Mouse (Mus musculus) stomach, postnatal 0 days (tissue): ENCODE measurements around the gene Myog. TPM values are rescaled to one million over a fixed set of nuclear protein-coding genes. Genes with fewer than 3 reads are reported as not detected.
A peak's percentile ranks its signal among the peaks of the same experiment; 100 is the strongest.
"Not testable (repeated sequence)": the region's sequence is repeated elsewhere in the genome, so short reads cannot be mapped to it uniquely, and the experiment has no call there.

ENCODE experiments used
- ATAC-seq: fragments of 200-750 bp; cut with Nextera tagmentation; 2 replicates; pipeline ENCODE4 v1.8.0; 2017; ENCODE audit not compliant: low FRiP score, low TSS enrichment
- DNase-seq: peaks from one replicate; pipeline ENCODE4 v3.0.0-alpha.2; 2016; ENCODE audit warnings: low spot score
- H3K27ac ChIP-seq: fragments of 300-500 bp; sonication (generic); replicated peaks from 2 replicates; pipeline ENCODE4 v1.5.1; 2014; ENCODE audit warnings: mild to moderate bottlenecking, control low read depth
- H3K27me3 ChIP-seq: fragments of 300-500 bp; sonication (generic); 2 replicates; pipeline ENCODE4 v1.6.1; 2014; ENCODE audit warnings: low read length; ENCODE audit not compliant: control insufficient read depth, insufficient read depth
- H3K36me3 ChIP-seq: fragments of 300-500 bp; sonication (generic); 2 replicates; pipeline ENCODE4 v1.6.1; 2014; ENCODE audit warnings: low read length, mixed read lengths; ENCODE audit not compliant: control insufficient read depth, insufficient read depth
- H3K4me1 ChIP-seq: fragments of 300-500 bp; sonication (generic); replicated peaks from 2 replicates; pipeline ENCODE4 v1.6.1; 2014; ENCODE audit warnings: antibody characterized with exemption; ENCODE audit not compliant: control insufficient read depth, insufficient read depth
- H3K4me2 ChIP-seq: fragments of 300-500 bp; sonication (generic); replicated peaks from 2 replicates; pipeline ENCODE4 v1.6.1; 2014; ENCODE audit warnings: low read depth, mild to moderate bottlenecking, control low read depth, moderate library complexity
- H3K4me3 ChIP-seq: fragments of 300-500 bp; sonication (generic); 2 replicates; pipeline ENCODE4 v1.5.1; 2014; ENCODE audit warnings: low read depth, low read length, control low read depth
- H3K9ac ChIP-seq: fragments of 300-500 bp; sonication (generic); 2 replicates; pipeline ENCODE4 v1.6.1; 2014; ENCODE audit warnings: mild to moderate bottlenecking, low read length, control low read depth, mixed read lengths
- H3K9me3 ChIP-seq: fragments of 300-500 bp; sonication (generic); 2 replicates; pipeline ENCODE4 v1.6.1; 2016; ENCODE audit warnings: low read length; ENCODE audit not compliant: control insufficient read depth
- CTCF ChIP-seq: IDR thresholded peaks from 2 replicates; pipeline ENCODE4 v1.5.1; 2016; ENCODE audit warnings: antibody characterized with exemption, low read depth, mild to moderate bottlenecking, moderate library complexity
- EP300 ChIP-seq: optimal IDR thresholded peaks from 2 replicates; pipeline ENCODE3; 2016; ENCODE audit warnings: antibody characterized with exemption
- WGBS: fragments of 180-500 bp; shearing (Covaris S2); extraction: QIAGEN DNeasy Blood & Tissue Kit; methylation state at CpG from one replicate; pipeline ENCODE4 v1.1.7; 2014; 5-methylcytosine and 5-hydroxymethylcytosine counted together
- polyA plus RNA-seq: library from polyadenylated mRNA; unstranded; fragments of >200 nt; fragmentation: Nextera tagmentation; extraction: Ambion mirVana; gene quantifications from 2 replicates; pipeline ENCODE4 v1.2.1, GENCODE M21; 2015

Myog gene
- polyA plus RNA-seq, 1 experiment from 2014 or later, result 2.7 TPM

DNA sequence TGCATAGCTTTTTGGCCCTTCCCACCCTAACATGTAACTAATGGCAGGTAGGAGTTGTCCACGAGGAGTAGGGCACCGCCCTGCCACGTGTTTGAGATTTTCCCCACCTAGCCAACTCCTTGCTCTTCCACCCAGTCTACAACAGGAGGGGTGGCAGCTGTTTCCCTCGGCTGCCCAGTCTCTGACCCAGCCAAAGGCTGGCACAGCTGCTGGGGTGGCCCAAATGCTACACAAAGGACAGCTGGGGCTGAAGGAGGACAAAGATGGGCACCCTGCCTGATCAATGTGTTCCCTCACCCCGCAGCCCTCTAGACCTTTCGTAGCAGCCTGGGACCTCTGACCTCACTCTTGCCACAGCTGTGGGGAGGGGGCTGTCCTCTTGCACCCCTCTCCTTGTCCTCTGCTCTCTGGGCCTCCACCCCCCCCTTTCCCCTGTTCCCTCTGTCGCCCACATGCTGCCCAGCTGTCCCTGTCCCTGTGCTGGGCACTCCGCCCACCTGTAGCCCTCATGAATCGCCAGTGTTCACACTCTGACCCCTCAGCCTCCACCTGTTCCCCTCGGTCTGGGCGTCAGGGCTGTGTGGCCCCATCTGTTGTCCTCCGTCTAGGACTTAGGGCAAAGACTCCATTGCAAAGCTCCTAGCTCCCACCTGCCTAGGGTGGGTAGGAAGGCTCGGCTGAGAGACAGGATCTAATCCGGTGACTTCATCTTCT, 44.6 kb upstream of the Myog start:
- Histone ChIP-seq H3K36me3 (no peaks in the 10 kb centered on the region), H3K4me2 (no peak overlapping the region), H3K4me1 (no peaks in the 10 kb centered on the region), H3K27me3 (no peaks in the 10 kb centered on the region), H3K9ac (no peak overlapping the region), H3K4me3 (no peak overlapping the region), H3K9me3 (no peaks in the 10 kb centered on the region), H3K27ac (no peak overlapping the region)
- peak; percentile 76 for DNase-seq
- peak; percentile 78 for ATAC-seq
- WGBS, result 70% methylated on average over 14 of the region's 14 CpGs
- no peak for TF ChIP-seq CTCF
- TF ChIP-seq EP300, result no peak

DNA sequence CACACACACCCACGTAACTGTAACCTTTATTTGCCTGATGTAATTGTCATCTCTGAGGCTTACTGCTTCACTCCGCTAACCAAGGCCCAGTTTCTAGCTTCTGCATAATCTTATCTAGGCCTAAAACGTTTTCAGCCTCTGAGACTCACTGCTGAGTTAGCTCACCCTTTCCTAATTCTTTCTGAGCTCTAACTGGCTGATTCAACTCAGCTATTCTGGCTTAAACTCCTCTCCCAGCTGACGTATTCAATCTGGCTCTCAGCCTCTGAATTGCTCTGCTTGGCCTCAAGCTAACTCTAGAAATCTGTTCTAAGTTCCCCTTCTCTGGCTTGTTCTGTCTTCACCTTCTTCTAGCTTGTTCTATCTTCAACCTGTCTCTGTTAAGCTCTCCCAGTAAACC, 43.2 kb upstream of the Myog start:
- Histone ChIP-seq H3K4me3 (no peak overlapping the region), H3K36me3 (no peaks in the 10 kb centered on the region), H3K4me1 (no peaks in the 10 kb centered on the region), H3K27me3 (no peaks in the 10 kb centered on the region), H3K9me3 (no peaks in the 10 kb centered on the region), H3K27ac (peak overlapping the region; percentile 56; the same call in 1 of the 2 replicates), H3K9ac (0 out of 2 replicates have a peak overlapping the region, but pooled peaks have one; percentile 13), H3K4me2 (no peak overlapping the region)
- DNase-seq (no peak), ATAC-seq (no peak)
- WGBS, result 42% methylated on average over 4 of the region's 4 CpGs
- TF ChIP-seq CTCF (no peak), EP300 (no peak)

DNA sequence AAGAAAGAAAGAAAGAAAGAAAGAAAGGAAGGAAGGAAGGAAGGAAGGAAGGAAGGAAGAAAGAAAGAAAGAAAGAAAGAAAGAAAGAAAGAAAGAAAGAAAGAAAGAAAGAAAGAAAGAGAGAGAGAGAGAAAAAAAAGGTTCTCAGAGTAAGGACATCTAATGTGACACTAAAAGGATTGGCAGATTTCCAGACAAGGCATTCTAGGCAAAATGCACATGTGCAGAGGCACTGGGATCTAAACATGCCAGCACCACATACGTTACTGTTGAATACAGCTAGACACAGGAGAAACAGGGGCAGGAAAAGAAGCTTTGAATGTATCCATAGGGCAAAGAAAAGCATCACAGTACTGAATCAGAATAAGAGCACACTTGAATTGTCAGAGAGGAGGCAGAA, 40.1 kb upstream of the Myog start:
- not testable (repeated sequence) for H3K4me1 ChIP-seq, H3K4me2 ChIP-seq, H3K36me3 ChIP-seq, H3K27me3 ChIP-seq, DNase-seq, H3K9ac ChIP-seq, H3K9me3 ChIP-seq, ATAC-seq, H3K4me3 ChIP-seq, H3K27ac ChIP-seq
- WGBS, result 42% methylated on average over 1 of the region's 1 CpGs

DNA sequence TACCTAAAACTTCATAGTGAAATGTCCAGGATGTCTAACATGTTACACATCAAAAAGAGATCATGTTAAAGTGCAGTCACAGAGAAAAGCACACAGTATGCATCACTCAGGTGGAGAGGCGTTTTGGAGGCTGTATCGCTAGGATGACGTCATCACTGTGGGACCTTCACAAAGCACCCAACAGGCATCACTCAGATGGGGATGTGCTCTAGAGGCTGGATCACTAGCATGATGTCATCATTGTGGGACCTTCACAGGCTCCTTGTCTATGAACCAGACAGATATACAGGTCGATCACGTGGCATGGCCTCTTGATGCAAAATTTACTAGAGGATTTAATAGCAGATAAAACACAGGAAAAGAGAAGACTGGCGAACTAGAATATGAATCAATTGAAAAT, 25.4 kb upstream of the Myog start:
- H3K27ac ChIP-seq, result no peak overlapping the region
- no peak overlapping the region for H3K4me3 ChIP-seq
- TF ChIP-seq EP300, result no peak
- no peak for TF ChIP-seq CTCF
- no peaks in the 10 kb centered on the region for H3K9me3 ChIP-seq
- H3K9ac ChIP-seq, result no peak overlapping the region
- H3K4me1 ChIP-seq, result no peaks in the 10 kb centered on the region
- H3K27me3 ChIP-seq, result no peaks in the 10 kb centered on the region
- DNase-seq (no peak), ATAC-seq (no peak)
- H3K4me2 ChIP-seq, result no peak overlapping the region
- no peaks in the 10 kb centered on the region for H3K36me3 ChIP-seq
- WGBS, result 88% methylated on average over 6 of the region's 6 CpGs

DNA sequence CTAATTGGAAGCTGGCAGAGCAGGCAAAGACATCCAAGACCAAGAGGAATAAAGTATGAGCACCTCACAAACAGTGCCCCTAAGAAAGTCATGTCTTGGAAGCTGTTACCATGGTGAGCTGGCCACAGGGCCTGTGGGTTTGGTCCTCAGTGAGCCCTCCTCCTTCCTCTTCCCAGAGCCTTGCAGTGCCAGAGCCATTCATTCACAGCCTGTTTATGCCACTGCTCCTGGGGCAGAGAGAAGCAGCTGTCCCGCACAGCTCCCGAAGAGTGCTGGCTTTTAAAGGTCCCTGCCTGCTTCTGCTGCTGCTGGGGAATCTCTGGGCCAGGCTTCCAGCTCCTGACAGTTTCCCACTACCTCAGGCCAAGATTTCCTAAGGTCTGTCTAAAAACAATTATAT, 24.0 kb upstream of the Myog start:
- DNase-seq, result no peak
- WGBS, result 30% methylated on average over 2 of the region's 2 CpGs

DNA sequence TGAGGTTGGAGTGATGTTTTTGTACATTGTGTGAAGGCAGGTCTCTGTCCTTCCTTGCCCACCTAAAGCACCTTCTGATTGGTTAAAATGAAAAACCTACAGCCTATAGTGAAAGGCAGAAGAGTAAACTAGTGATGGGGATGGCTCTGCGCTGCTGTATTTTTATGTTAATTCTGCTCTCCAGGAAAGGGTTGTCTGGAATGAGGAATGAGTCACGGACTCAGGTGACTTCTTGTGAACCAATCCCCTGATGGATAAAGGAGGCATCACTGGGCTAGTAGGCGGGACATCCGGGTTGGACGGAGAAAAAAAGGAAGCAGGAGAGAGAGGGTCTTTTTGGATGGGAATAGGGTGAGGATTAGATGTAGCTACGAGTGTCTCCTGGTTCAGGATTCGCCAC, 19.8 kb upstream of the Myog start:
- Histone ChIP-seq H3K9ac (no peak overlapping the region), H3K4me1 (no peaks in the 10 kb centered on the region), H3K4me2 (no peak overlapping the region), H3K9me3 (no peaks in the 10 kb centered on the region), H3K4me3 (no peak overlapping the region), H3K27ac (no peak overlapping the region), H3K27me3 (no peaks in the 10 kb centered on the region), H3K36me3 (no peaks in the 10 kb centered on the region)
- DNase-seq, result no peak
- no peak for TF ChIP-seq CTCF
- no peak for TF ChIP-seq EP300
- no peak for ATAC-seq
- WGBS, result 74% methylated on average over 7 of the region's 7 CpGs

More for the DNA sequence above, 24.0 kb upstream of the Myog start:
- Histone ChIP-seq H3K27ac (no peak overlapping the region), H3K27me3 (no peaks in the 10 kb centered on the region), H3K4me1 (no peaks in the 10 kb centered on the region), H3K9ac (no peak overlapping the region), H3K36me3 (no peaks in the 10 kb centered on the region), H3K9me3 (no peaks in the 10 kb centered on the region), H3K4me3 (no peak overlapping the region), H3K4me2 (no peak overlapping the region)
- TF ChIP-seq EP300 (no peak), CTCF (no peak)
- ATAC-seq, result no peak
